Mouse (Mus musculus) ovary, postnatal 14 days (tissue): Measurements from ENCODE around the gene Cc2d1a.

Source experiments
- DNase-seq: peaks from one replicate; pipeline ENCODE4 v3.0.0; 2022; ENCODE audit warnings: low spot score

Gene Cc2d1a

GRCm38 (mm10) chr8:84177405-84177804 lies 29.7 kb upstream of the Cc2d1a start:
- no peak for DNase-seq

- DNase-seq = no peak
Observed at GRCm38 (mm10) chr8:84176560-84176959, 28.8 kb upstream of the Cc2d1a start.

GRCm38 (mm10) chr8:84173861-84174260 lies 26.1 kb upstream of the Cc2d1a start:
- no peak for DNase-seq

- DNase-seq = no peak
Observed at GRCm38 (mm10) chr8:84170096-84170495, 22.4 kb upstream of the Cc2d1a start.

- no peak for DNase-seq
Observed at GRCm38 (mm10) chr8:84167696-84168095, 20.0 kb upstream of the Cc2d1a start.

GRCm38 (mm10) chr8:84157620-84158019 lies 9.9 kb upstream of the Cc2d1a start:
- no peak for DNase-seq

GRCm38 (mm10) chr8:84149181-84149580 lies 1.4 kb upstream of the Cc2d1a start:
- no peak for DNase-seq

- DNase-seq = no peak
Observed at GRCm38 (mm10) chr8:84148531-84148850, 755 bp upstream of the Cc2d1a start.

GRCm38 (mm10) chr8:84147324-84147766 lies 391 bp downstream of the Cc2d1a start:
- DNase-seq = no peak

- DNase-seq = no peak
Observed at GRCm38 (mm10) chr8:84144636-84145245, 3.0 kb downstream of the Cc2d1a start.

GRCm38 (mm10) chr8:84140838-84141237 lies 6.9 kb downstream of the Cc2d1a start:
- no peak for DNase-seq

- DNase-seq = no peak
Observed at GRCm38 (mm10) chr8:84137848-84138247, 9.9 kb downstream of the Cc2d1a start.

GRCm38 (mm10) chr8:84132225-84132624 lies 15.5 kb downstream of the Cc2d1a start:
- DNase-seq = no peak

- DNase-seq = no peak
Observed at GRCm38 (mm10) chr8:84130806-84131205, 16.9 kb downstream of the Cc2d1a start.

- no peak for DNase-seq
Observed at GRCm38 (mm10) chr8:84128277-84128676, 19.5 kb downstream of the Cc2d1a start.

GRCm38 (mm10) chr8:84127202-84127901 lies 20.4 kb downstream of the Cc2d1a start:
- DNase-seq = no peak

GRCm38 (mm10) chr8:84126742-84127141 lies 21.0 kb downstream of the Cc2d1a start:
- no peak for DNase-seq

- DNase-seq = no peak
Observed at GRCm38 (mm10) chr8:84125656-84126055, 22.1 kb downstream of the Cc2d1a start, which contains the start of gene Podnl1. Podnl1 (plus strand) TSS chr8:84125989.

GRCm38 (mm10) chr8:84122151-84122550 lies 25.6 kb downstream of the Cc2d1a start:
- DNase-seq = no peak

- no peak for DNase-seq
Observed at GRCm38 (mm10) chr8:84115646-84116045, 32.1 kb downstream of the Cc2d1a start.

- DNase-seq = no peak
Observed at GRCm38 (mm10) chr8:84106216-84107040, 41.3 kb downstream of the Cc2d1a start.

- DNase-seq = no peak
Observed at GRCm38 (mm10) chr8:84105676-84106075, 42.1 kb downstream of the Cc2d1a start.
